Mouse (Mus musculus) T-helper 2 cell (primary cell): ENCODE data around the gene Slc44a5.

Experiments used
- in situ Hi-C: fragments of 300-600 bp; cut with MboI, MseI; formaldehyde crosslinking; loops from one replicate; pipeline ENCODE4 v1.15.1; 2025; ENCODE audit warnings: high pct_unique_total_duplicates

Gene Slc44a5

GRCm38 (mm10) chr3:153973171-153973948 is at the start of gene Slc44a5:
Gene Slc44a5 (plus strand): TSS chr3:153973436.
- in situ Hi-C loops: loop anchor here (5.0 to 25.0 kb wide), 2 partner anchors 254 to 1114 kb away; partner anchors contain the start of genes Fpgt and Lrriq3

GRCm38 (mm10) chr3:153926333-153926732 is 46.9 kb upstream of the Slc44a5 start:
- in situ Hi-C loops: no loop called here

GRCm38 (mm10) chr3:153929526-153929925 is 43.7 kb upstream of the Slc44a5 start:
- in situ Hi-C loops: no loop called here

- in situ Hi-C loops: no loop called here
These were observed 40.8 kb upstream of the Slc44a5 start for GRCm38 (mm10) chr3:153932461-153932860.

DNA sequence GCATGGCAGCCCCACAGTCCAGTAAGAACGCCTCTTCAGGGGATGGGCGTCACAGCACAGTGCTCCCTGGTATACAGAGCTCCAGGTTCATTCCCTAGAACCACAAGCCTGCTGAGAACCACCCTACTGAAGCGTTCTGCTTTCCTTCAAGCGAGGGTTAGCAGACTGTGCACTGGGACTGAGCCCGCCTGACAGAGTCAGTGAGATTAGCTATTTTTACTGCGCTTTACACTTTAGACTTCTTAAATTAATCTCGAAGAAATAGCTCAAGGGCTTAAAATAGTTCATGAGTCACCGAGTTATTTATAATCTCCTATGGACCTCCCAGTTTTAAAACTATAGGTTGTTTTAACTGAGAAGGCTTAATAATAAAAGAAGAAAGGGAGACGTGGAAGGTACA is 37.4 kb upstream of the Slc44a5 start:
- in situ Hi-C loops: no loop called here

- in situ Hi-C loops: no loop called here
These were observed 36.0 kb upstream of the Slc44a5 start for GRCm38 (mm10) chr3:153937116-153937810.

DNA sequence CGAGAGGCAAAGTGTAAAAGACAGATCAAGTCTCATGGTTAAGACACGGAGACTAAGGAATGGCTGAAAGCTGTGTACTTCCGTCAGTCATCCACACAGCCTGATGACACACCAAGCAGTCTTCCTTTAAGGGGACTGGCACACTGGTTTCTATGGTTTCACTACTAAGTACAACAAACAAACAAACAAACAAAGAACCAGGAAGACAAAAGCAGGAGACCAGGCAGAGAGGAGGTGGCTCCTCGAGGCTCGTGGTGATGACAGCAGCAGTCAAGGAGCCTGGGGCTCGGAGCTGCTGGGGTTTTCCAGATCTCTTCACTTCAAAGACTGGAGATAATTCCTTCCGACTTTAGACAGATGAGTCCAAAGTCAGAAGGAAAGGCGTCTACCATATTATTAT is 33.2 kb upstream of the Slc44a5 start:
- in situ Hi-C loops: loop anchor here (10.0 kb wide), 1 partner anchor 655 kb away; the partner anchor contains the start of genes Cryz and Tyw3

DNA sequence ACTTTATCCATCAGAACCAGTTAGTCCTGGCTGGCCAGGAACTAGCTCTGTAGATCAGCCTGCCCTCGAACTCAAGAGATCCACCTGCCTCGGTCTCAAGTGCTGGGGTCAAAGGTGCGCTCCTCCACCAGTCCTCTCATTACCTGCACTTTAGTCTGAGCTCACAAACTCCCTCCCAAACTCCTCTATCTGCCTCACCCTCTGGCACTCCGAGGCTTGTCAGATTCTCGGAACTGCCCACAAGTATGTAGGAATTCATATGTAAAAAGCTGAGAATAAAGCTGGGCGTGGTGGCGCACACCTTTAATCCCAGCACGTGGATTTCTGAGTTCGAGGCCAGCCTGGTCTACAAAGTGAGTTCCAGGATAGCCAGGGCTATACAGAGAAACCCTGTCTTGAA is 32.8 kb upstream of the Slc44a5 start:
- in situ Hi-C loops: loop anchor here (10.0 kb wide), 1 partner anchor 654 kb away; the partner anchor contains the start of genes Cryz and Tyw3

DNA sequence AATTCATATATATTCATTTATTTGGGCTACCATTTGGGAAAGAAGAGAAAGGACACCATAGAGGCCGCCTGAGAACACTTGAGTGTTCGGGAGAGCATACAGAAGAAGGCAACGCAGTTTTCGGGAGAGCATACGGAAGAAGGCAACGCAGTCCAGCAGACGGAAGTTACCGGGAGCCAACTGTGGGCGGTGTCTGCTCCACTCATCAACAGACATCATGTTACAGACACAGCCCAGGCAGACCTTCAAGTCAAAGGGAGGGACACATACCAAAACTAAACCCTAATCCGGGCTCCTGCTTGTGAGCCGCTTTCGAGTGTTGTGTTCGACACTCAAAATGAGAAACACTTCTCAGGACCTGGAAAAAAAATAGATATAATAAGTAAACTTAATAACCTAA is 31.6 kb upstream of the Slc44a5 start:
- in situ Hi-C loops: loop anchor here (10.0 kb wide), 1 partner anchor 653 kb away; the partner anchor contains the start of genes Cryz and Tyw3

GRCm38 (mm10) chr3:153943003-153943640 is 30.1 kb upstream of the Slc44a5 start:
- in situ Hi-C loops: loop anchor here (10.0 kb wide), 1 partner anchor 652 kb away; the partner anchor contains the start of genes Cryz and Tyw3

GRCm38 (mm10) chr3:153943901-153944334 is 29.3 kb upstream of the Slc44a5 start:
- in situ Hi-C loops: loop anchor here (10.0 kb wide), 1 partner anchor 651 kb away; the partner anchor contains the start of genes Cryz and Tyw3

GRCm38 (mm10) chr3:153944335-153944990 is 28.8 kb upstream of the Slc44a5 start, which contains the start of gene Acadm:
Gene Acadm (minus strand): TSS chr3:153944632.
- in situ Hi-C loops: loop anchor here (10.0 kb wide), 1 partner anchor 650 kb away; the partner anchor contains the start of genes Cryz and Tyw3

DNA sequence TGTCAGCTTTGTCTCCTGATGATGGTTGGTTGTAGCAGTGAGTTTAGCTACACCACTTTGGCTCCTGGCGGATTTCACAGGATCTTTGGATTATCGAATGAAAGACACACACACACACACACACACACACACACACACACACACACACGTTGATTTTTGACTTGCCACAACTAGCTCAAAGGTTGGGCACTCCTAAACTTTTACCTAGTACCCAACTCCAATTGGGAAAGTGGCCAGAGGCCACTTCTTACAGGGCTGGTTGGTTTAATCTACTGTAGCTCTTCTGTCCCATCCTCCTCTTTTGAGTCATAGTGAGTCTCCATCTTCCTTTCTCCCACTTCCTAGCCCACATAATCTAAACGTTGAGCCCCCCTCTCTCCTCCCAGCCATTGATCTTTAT is 26.0 kb upstream of the Slc44a5 start:
- in situ Hi-C loops: loop anchor here (10.0 kb wide), 1 partner anchor 648 kb away; the partner anchor contains the start of genes Cryz and Tyw3

DNA sequence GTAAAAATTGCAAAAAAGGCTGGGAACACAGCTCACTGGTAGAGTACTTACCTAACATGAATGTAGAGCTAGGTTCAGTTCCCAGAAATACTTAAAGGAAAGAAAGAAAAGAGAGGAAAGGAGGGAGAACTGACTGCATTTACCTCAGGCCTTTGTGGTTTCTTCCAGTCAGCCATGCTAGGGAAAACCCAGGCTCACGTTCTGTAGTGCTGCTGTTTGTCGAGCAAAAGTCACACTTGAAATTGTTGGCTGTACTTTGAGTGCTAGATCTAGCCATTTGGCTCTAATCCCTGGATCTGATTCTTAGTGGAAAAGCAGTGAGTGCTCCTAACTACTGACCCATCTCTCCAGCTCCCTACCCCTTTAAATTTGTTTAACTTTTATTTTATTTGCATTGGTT is 25.1 kb upstream of the Slc44a5 start:
- in situ Hi-C loops: loop anchor here (10.0 kb wide), 1 partner anchor 647 kb away; the partner anchor contains the start of genes Cryz and Tyw3

GRCm38 (mm10) chr3:153957916-153958315 is 15.3 kb upstream of the Slc44a5 start:
- in situ Hi-C loops: loop anchor here (10.0 to 25.0 kb wide), 2 partner anchors 377 to 1129 kb away; partner anchors contain the start of genes Fpgt, Lhx8 and Lrriq3

GRCm38 (mm10) chr3:153959035-153959730 is 14.1 kb upstream of the Slc44a5 start:
- in situ Hi-C loops: loop anchor here (10.0 to 25.0 kb wide), 2 partner anchors 376 to 1128 kb away; partner anchors contain the start of genes Fpgt, Lhx8 and Lrriq3

- in situ Hi-C loops: loop anchor here (10.0 to 25.0 kb wide), 2 partner anchors 375 to 1128 kb away; partner anchors contain the start of genes Fpgt, Lhx8 and Lrriq3
These were observed 13.5 kb upstream of the Slc44a5 start for GRCm38 (mm10) chr3:153959731-153960207.

GRCm38 (mm10) chr3:153960884-153961283 is 12.4 kb upstream of the Slc44a5 start:
- in situ Hi-C loops: loop anchor here (25.0 kb wide), 1 partner anchor 1126 kb away; the partner anchor contains the start of genes Fpgt and Lrriq3

- in situ Hi-C loops: loop anchor here (25.0 kb wide), 1 partner anchor 1125 kb away; the partner anchor contains the start of genes Fpgt and Lrriq3
These were observed 11.4 kb upstream of the Slc44a5 start for GRCm38 (mm10) chr3:153961632-153962389.
